In the genomic region with DNA sequence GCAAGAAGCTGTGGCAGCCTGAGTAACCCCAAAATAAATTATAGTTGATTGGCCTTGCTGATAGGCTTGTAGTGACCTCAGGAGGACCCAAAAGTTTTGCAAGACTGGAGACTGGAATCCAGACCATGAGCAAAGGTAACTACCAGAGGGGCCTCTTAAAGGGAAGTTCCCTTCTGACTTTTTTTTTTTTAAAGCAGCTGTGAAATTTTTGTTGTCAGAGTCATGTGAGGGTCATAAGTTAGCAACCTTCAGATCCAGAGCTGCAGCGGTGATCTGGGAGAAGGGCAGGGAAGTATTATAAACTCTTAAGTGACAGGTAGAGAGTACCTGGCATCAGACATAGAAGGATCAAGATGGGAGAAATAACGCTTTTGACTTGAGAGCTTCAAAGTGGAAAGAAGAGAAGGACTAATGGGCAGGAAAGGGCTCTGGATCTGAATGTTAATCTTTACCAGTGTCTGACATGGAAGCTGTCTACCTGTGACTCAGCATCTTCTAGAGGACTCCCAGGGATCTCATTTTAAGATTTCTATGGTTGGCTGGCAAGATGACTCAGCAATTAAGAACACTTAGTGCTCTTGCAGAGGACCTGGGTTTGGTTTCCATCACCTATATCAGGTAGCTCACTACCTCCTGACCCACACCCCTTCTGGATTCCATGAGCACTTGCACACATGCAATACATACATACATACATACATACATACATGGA, we compare ENCODE assay signal across 28 mouse cellular contexts. TPM values are rescaled to one million over a fixed set of nuclear protein-coding genes. Genes with fewer than 3 reads are reported as not detected.
DNase-seq lines count a peak whose midpoint lies in the region; TF ChIP-seq lines count a peak whose summit lies in the region.
"Had no signal": no experiment of that assay in that cellular context is flagged by ENCODE, and none has a peak within 500 bp of the region (broad histone marks: within the 10 kb centered on the region; RNA-seq: fewer than 3 reads in every experiment).

No protein-coding gene starts in this region.

- no peaks in the 10 kb centered on the region for H3K9me3 ChIP-seq in MEL (replicated peaks; ENCODE audit: insufficient read depth, low read length)
- no peaks in the 10 kb centered on the region for H3K9me3 ChIP-seq in hindbrain, embryonic 10.5 days
- H3K9me3 ChIP-seq: embryonic facial prominence, embryonic 10.5 days; heart, embryonic 13.5 days; limb, embryonic 10.5 days; megakaryocyte, embryonic 14.5 days; midbrain, embryonic 13.5 days had no signal

- DNase-seq in kidney, adult 2 months = peak; percentile 23
- no peak for DNase-seq in kidney, postnatal 14 days
- DNase-seq in 3T3-L1 (ENCODE audit: low read depth, low spot score) (peak; percentile 54), MEL (ENCODE audit: low read depth, low spot score) (peak; percentile 68)
- DNase-seq in hindbrain, embryonic 10.5 days (ENCODE audit: low spot score) = no peak
- DNase-seq in heart, postnatal 36 days = no peak
- DNase-seq: adrenal gland, postnatal 25 days; B cell, adult 2 months; cerebellum, adult 11-12 months; cerebellum, postnatal 10 days; forebrain, postnatal 0 days; gastrocnemius, postnatal 14 days; heart, adult 2 months; heart, postnatal 14 days; kidney, adult 9 months; kidney, postnatal 25 days; right cerebral cortex, postnatal 25 days; thymus, postnatal 4 days had no signal

- H3K4me1 ChIP-seq in kidney, adult 2 months (ENCODE audit: control insufficient read depth, insufficient read depth, low read length) = peaks cover 3% of the 10 kb centered on the region; the same call in 1 of the 2 replicates
- H3K4me1 ChIP-seq in MEL (ENCODE audit: control insufficient read depth in 1 of 2, insufficient read depth in 2 of 2, low read length in 2 of 2) = peaks cover 2 to 15% of the 10 kb centered on the region in 2 experiments
- peaks cover 17% of the 10 kb centered on the region for H3K4me1 ChIP-seq in hindbrain, embryonic 10.5 days (replicated peaks)

- TF ChIP-seq EP300 in MEL (IDR thresholded peaks at IDR 0.05; ENCODE audit: low read depth in 1 of 2, low read length in 2 of 2) = no peak

- TF ChIP-seq CTCF in kidney, adult 2 months (conservative IDR thresholded peaks at IDR 0.05; ENCODE audit: insufficient read depth, insufficient read length, low read depth, low read length) = no peak
- no peak for TF ChIP-seq CTCF in MEL (IDR thresholded peaks at IDR 0.05 in 2 of 3, conservative IDR thresholded peaks at IDR 0.05 in 1 of 3; ENCODE audit: control insufficient read depth in 1 of 3, insufficient read depth in 1 of 3, low read depth in 2 of 3, low read length in 3 of 3, poor library complexity in 1 of 3, severe bottlenecking in 1 of 3)

- intact Hi-C loops in heart, postnatal 36 days (cut with DNase I) = no loop called here

- H3K4me3 ChIP-seq in kidney, adult 2 months (ENCODE audit: insufficient read depth, low read depth, low read length) = no peak overlapping the region
- H3K4me3 ChIP-seq in MEL (ENCODE audit: control insufficient read depth in 1 of 2, insufficient read depth in 1 of 2, low read depth in 2 of 2, low read length in 2 of 2) (no peak overlapping the region), macrophage (ENCODE audit: inconsistent target) (no peak overlapping the region)
- no peak overlapping the region for H3K4me3 ChIP-seq in hindbrain, embryonic 10.5 days
- H3K4me3 ChIP-seq: embryonic facial prominence, embryonic 10.5 days; heart, adult 2 months; heart, embryonic 13.5 days; layer of hippocampus, adult 2 months; limb, embryonic 10.5 days; megakaryocyte, embryonic 14.5 days; midbrain, embryonic 13.5 days had no signal

- no peak overlapping the region for H3K27ac ChIP-seq in kidney, adult 2 months (ENCODE audit: insufficient read depth, low read depth, low read length)
- H3K27ac ChIP-seq in MEL (ENCODE audit: control insufficient read depth, low read depth, low read length) (no peak overlapping the region), macrophage (peak overlapping the region; percentile 39)
- no peak overlapping the region for H3K27ac ChIP-seq in hindbrain, embryonic 10.5 days
- H3K27ac ChIP-seq: embryonic facial prominence, embryonic 10.5 days; heart, adult 2 months; heart, embryonic 13.5 days; hindbrain, embryonic 14.5 days; layer of hippocampus, adult 2 months; limb, embryonic 10.5 days; midbrain, embryonic 13.5 days had no signal

- 72% methylated on average over 2 of the region's 2 CpGs for WGBS in kidney, adult 2 months
- 55% methylated on average over 2 of the region's 2 CpGs for WGBS in macrophage (ENCODE audit: missing documents)
- 88% methylated on average over 2 of the region's 2 CpGs for WGBS in hindbrain, embryonic 10.5 days

- TF ChIP-seq POLR2A in kidney, adult 2 months (IDR thresholded peaks at IDR 0.05; ENCODE audit: low read depth, low read length) = no peak
- no peak for TF ChIP-seq POLR2A in MEL (IDR thresholded peaks at IDR 0.05; ENCODE audit: control insufficient read depth in 1 of 2, insufficient read depth in 1 of 2, low read depth in 1 of 2, low read length in 2 of 2, poor library complexity in 1 of 2)

- TF ChIP-seq RAD21 in MEL (IDR thresholded peaks at IDR 0.05; ENCODE audit: low read depth, low read length) = no peak

- H3K27me3 ChIP-seq in kidney, adult 2 months (replicated peaks; ENCODE audit: control insufficient read depth, insufficient read depth, low read length) = no peaks in the 10 kb centered on the region
- peaks cover 4% of the 10 kb centered on the region in 2 experiments; a peak in 3 of 4 replicates for H3K27me3 ChIP-seq in MEL (ENCODE audit: control insufficient read depth in 1 of 2, insufficient read depth in 2 of 2, low read length in 2 of 2)
- 0 out of 2 replicates have a peak, but pooled peaks cover 5% of the 10 kb centered on the region for H3K27me3 ChIP-seq in hindbrain, embryonic 10.5 days (ENCODE audit: insufficient read depth, poor library complexity, severe bottlenecking)
- H3K27me3 ChIP-seq: heart, embryonic 13.5 days had no signal

- H3K9ac ChIP-seq in MEL (ENCODE audit: control insufficient read depth, low read depth, low read length, poor library complexity, severe bottlenecking) = no peak overlapping the region
- H3K9ac ChIP-seq: forebrain, postnatal 0 days; heart, embryonic 13.5 days; hindbrain, embryonic 14.5 days; midbrain, embryonic 13.5 days had no signal

- H3K79me2 ChIP-seq in MEL (ENCODE audit: control insufficient read depth, insufficient read depth, low read length, poor library complexity) = no peaks in the 10 kb centered on the region
- no peaks in the 10 kb centered on the region for H3K79me2 ChIP-seq in macrophage (ENCODE audit: inconsistent target)

- H3K36me3 ChIP-seq in kidney, adult 2 months (ENCODE audit: control insufficient read depth, insufficient read depth, low read length) = no peaks in the 10 kb centered on the region
- H3K36me3 ChIP-seq in MEL (ENCODE audit: control insufficient read depth in 1 of 2, insufficient read depth in 2 of 2, low read length in 2 of 2) = peaks cover 0 to 14% of the 10 kb centered on the region in 2 experiments; a peak in 2 of 4 replicates
- H3K36me3 ChIP-seq in macrophage (ENCODE audit: inconsistent target) = no peaks in the 10 kb centered on the region
- no peaks in the 10 kb centered on the region for H3K36me3 ChIP-seq in hindbrain, embryonic 10.5 days
- H3K36me3 ChIP-seq: embryonic facial prominence, embryonic 10.5 days; heart, embryonic 13.5 days; limb, embryonic 10.5 days; midbrain, embryonic 13.5 days had no signal

RNA-seq across cellular contexts. Expression of a gene that starts 2.4 kb away (rescaled TPM):
- polyA plus RNA-seq in kidney, adult 2 months (2012; rRNA removed) = 23.4 and 23.9 TPM in 2 replicates
- 1.3 and 1.4 TPM in 2 replicates for total RNA-seq in MEL (2012; rRNA removed)
- polyA plus RNA-seq in MEL (2012; ENCODE audit: insufficient read depth in 1 of 2, insufficient read length in 2 of 2, low read depth in 1 of 2, low replicate concordance in 2 of 2, missing spikeins in 1 of 2) (1 to 10 TPM in 1 of 2 experiments, not detected in 1; 7.4 TPM), macrophage (2018) (10.1 to 17.6 TPM (median 15.1 TPM) in 3 replicates)
- total RNA-seq in macrophage (2018; cell fraction: chromatin; rRNA removed) = 1 to 10 TPM in 23 of 26 experiments, under 1 TPM in 3; 0.41 to 9.7 (median 3.6) TPM
- total RNA-seq in macrophage (2018; cell fraction: cytosol; rRNA removed) = 10 to 100 TPM; 11.5 to 20.9 (median 17.0) TPM
- total RNA-seq in macrophage (2018; cell fraction: nucleus; rRNA removed) = 10 to 100 TPM in 10 of 26 experiments, 1 to 10 TPM in 16; 1.9 to 13.9 (median 8.5) TPM
- 12.8 and 13.9 TPM in 2 replicates for polyA plus RNA-seq in hindbrain, embryonic 10.5 days (2016; fragmentation: Nextera tagmentation; extraction: Ambion mirVana)
- 10 to 100 TPM; 12.3 to 13.3 TPM for total RNA-seq in heart, postnatal 36 days (2021)

RNA-seq across cellular contexts. Expression of a gene that starts 29.3 kb away (rescaled TPM):
- 1,515 and 1,697 TPM in 2 replicates for polyA plus RNA-seq in kidney, adult 2 months (2012; rRNA removed)
- total RNA-seq in MEL (2012; rRNA removed) = 0.20 and 0.31 TPM in 2 replicates
- polyA plus RNA-seq in MEL (2012; ENCODE audit: insufficient read depth in 1 of 2, insufficient read length in 2 of 2, low read depth in 1 of 2, low replicate concordance in 2 of 2, missing spikeins in 1 of 2) (1 to 10 TPM in 1 of 2 experiments, not detected in 1; 6.7 TPM), macrophage (2018) (150 to 391 TPM (median 384 TPM) in 3 replicates)
- 100 to 1,000 TPM in 2 of 26 experiments, 10 to 100 TPM in 24; 10.9 to 109 (median 29.8) TPM for total RNA-seq in macrophage (2018; cell fraction: chromatin; rRNA removed)
- 100 to 1,000 TPM; 178 to 448 (median 339) TPM for total RNA-seq in macrophage (2018; cell fraction: cytosol; rRNA removed)
- total RNA-seq in macrophage (2018; cell fraction: nucleus; rRNA removed) = 100 to 1,000 TPM in 8 of 26 experiments, 10 to 100 TPM in 18; 37.5 to 185 (median 74.8) TPM
- polyA plus RNA-seq in hindbrain, embryonic 10.5 days (2016; fragmentation: Nextera tagmentation; extraction: Ambion mirVana) = 38.6 and 44.4 TPM in 2 replicates
- total RNA-seq in heart, postnatal 36 days (2021) = 100 to 1,000 TPM; 265 to 324 TPM

RNA-seq across cellular contexts. Expression of a gene that starts 39.4 kb away (rescaled TPM):
- 59.0 and 86.6 TPM in 2 replicates for polyA plus RNA-seq in kidney, adult 2 months (2012; rRNA removed)
- 54.9 and 69.1 TPM in 2 replicates for total RNA-seq in MEL (2012; rRNA removed)
- polyA plus RNA-seq in MEL (2012; ENCODE audit: insufficient read depth in 1 of 2, insufficient read length in 2 of 2, low read depth in 1 of 2, low replicate concordance in 2 of 2, missing spikeins in 1 of 2) (100 to 1,000 TPM in 1 of 2 experiments, not detected in 1; 201 TPM), macrophage (2018) (7.1 to 19.1 TPM (median 17.7 TPM) in 3 replicates)
- 100 to 1,000 TPM in 2 of 26 experiments, 10 to 100 TPM in 24; 21.4 to 129 (median 44.8) TPM for total RNA-seq in macrophage (2018; cell fraction: chromatin; rRNA removed)
- 10 to 100 TPM in 25 of 26 experiments, 1 to 10 TPM in 1; 9.3 to 16.5 (median 13.3) TPM for total RNA-seq in macrophage (2018; cell fraction: cytosol; rRNA removed)
- total RNA-seq in macrophage (2018; cell fraction: nucleus; rRNA removed) = 100 to 1,000 TPM in 1 of 26 experiments, 10 to 100 TPM in 25; 12.7 to 107 (median 33.1) TPM
- 53.3 and 58.7 TPM in 2 replicates for polyA plus RNA-seq in hindbrain, embryonic 10.5 days (2016; fragmentation: Nextera tagmentation; extraction: Ambion mirVana)
- 1 to 10 TPM; 4.6 to 5.1 TPM for total RNA-seq in heart, postnatal 36 days (2021)

RNA-seq across cellular contexts. Expression of a gene that starts 45.5 kb away (rescaled TPM):
- polyA plus RNA-seq in kidney, adult 2 months (2012; rRNA removed) = 0.61 TPM in 2 replicates
- total RNA-seq in MEL (2012; rRNA removed) = 4.7 and 6.4 TPM in 2 replicates
- polyA plus RNA-seq in MEL (2012; ENCODE audit: insufficient read depth in 1 of 2, insufficient read length in 2 of 2, low read depth in 1 of 2, low replicate concordance in 2 of 2, missing spikeins in 1 of 2) (10 to 100 TPM in 1 of 2 experiments, not detected in 1; 12.4 TPM), macrophage (2018) (not detected in 3 replicates)
- total RNA-seq in macrophage (2018; cell fraction: chromatin; rRNA removed) = not detected
- total RNA-seq in macrophage (2018; cell fraction: cytosol; rRNA removed) = under 1 TPM in 2 of 26 experiments, not detected in 24; 0.07 to 0.12 TPM
- total RNA-seq in macrophage (2018; cell fraction: nucleus; rRNA removed) = not detected
- 0.46 and 0.81 TPM in 2 replicates for polyA plus RNA-seq in hindbrain, embryonic 10.5 days (2016; fragmentation: Nextera tagmentation; extraction: Ambion mirVana)
- not detected for total RNA-seq in heart, postnatal 36 days (2021)
- total RNA-seq: layer of hippocampus, adult 2 months; layer of hippocampus, postnatal 25 days had no signal
- polyA plus RNA-seq: heart, adult 2 months; inflammation-experienced regulatory T-cells, adult 6 months had no signal

Comparison
In these comparisons a context has a peak if more than half of its experiments do, and no peak if none do; other contexts are left out.
1. DNase-seq: peak in kidney, adult 2 months (single experiment), 3T3-L1 (single experiment) and MEL (single experiment); none in kidney, postnatal 14 days (single experiment), hindbrain, embryonic 10.5 days (single experiment) and heart, postnatal 36 days (0 of 2).